Comparison of ENCODE assay signal across 13 mouse cellular contexts in the genomic region with DNA sequence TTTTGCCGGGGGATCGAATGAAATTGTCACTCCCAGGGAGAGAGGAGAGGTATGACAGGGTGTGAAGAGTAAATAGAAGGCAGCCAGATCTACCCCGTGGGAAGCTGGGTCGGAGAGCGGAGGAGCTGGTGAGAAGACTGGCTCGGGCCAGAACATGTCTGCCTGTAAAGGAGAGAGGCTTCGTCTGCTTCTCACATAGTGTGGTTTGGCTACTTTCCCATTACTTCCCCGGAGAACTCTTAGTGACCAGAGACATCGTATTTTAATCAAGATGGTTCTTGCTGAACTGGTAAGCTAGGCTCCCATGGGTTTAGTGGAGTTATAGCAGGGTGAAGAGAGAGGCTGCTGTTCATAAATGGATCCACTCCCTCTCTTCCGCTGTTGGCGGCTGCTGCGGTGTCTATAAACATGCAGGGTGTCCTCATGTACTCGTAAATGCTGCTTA.
DNase-seq lines count a peak whose midpoint lies in the region; ATAC-seq lines count a peak whose summit lies in the region.
"Had no signal": no experiment of that assay in that cellular context is flagged by ENCODE, and none has a peak within 500 bp of the region (broad histone marks: within the 10 kb centered on the region; RNA-seq: fewer than 3 reads in every experiment).

No protein-coding gene starts in this region.

- H3K4me3 ChIP-seq in intestine, embryonic 15.5 days (replicated peaks), result no peak overlapping the region
- H3K4me3 ChIP-seq in intestine, embryonic 16.5 days (ENCODE audit: low read length), result no peak overlapping the region
- no peak overlapping the region for H3K4me3 ChIP-seq in brown adipose tissue, adult 24 weeks (ENCODE audit: insufficient read depth, low read depth, low read length)
- H3K4me3 ChIP-seq in limb, embryonic 10.5 days, result no peak overlapping the region
- H3K4me3 ChIP-seq: forebrain, embryonic 12.5 days; left cerebral cortex, adult 2 months had no signal

- 0 out of 2 replicates have a peak overlapping the region, but pooled peaks have one; percentile 1 for H3K27ac ChIP-seq in intestine, embryonic 15.5 days
- H3K27ac ChIP-seq in intestine, embryonic 16.5 days (ENCODE audit: low read length), result no peak overlapping the region
- H3K27ac ChIP-seq in brown adipose tissue, adult 24 weeks (replicated peaks; ENCODE audit: low read depth, low read length), result peak overlapping the region; percentile 19
- 0 out of 2 replicates have a peak overlapping the region, but pooled peaks have one; percentile 56 for H3K27ac ChIP-seq in limb, embryonic 10.5 days
- H3K27ac ChIP-seq: forebrain, embryonic 12.5 days; left cerebral cortex, adult 2 months had no signal

- H3K9ac ChIP-seq in intestine, embryonic 15.5 days, result no peak overlapping the region
- H3K9ac ChIP-seq in intestine, embryonic 16.5 days (ENCODE audit: low read depth, low read length), result no peak overlapping the region
- H3K9ac ChIP-seq: forebrain, embryonic 12.5 days; liver, postnatal 0 days had no signal

- ATAC-seq in intestine, embryonic 15.5 days, result no peak
- no peak for ATAC-seq in intestine, embryonic 16.5 days
- no peak for ATAC-seq in erythroid progenitor cell, adult 5-6 weeks (replicated peaks; ENCODE audit: low FRiP score, poor library complexity, severe bottlenecking)
- ATAC-seq: liver, postnatal 0 days had no signal

- no peaks in the 10 kb centered on the region for H3K27me3 ChIP-seq in intestine, embryonic 15.5 days (replicated peaks)
- H3K27me3 ChIP-seq in intestine, embryonic 16.5 days (replicated peaks; ENCODE audit: control insufficient read depth, insufficient read depth, low read length), result no peaks in the 10 kb centered on the region
- no peaks in the 10 kb centered on the region for H3K27me3 ChIP-seq in limb, embryonic 10.5 days (ENCODE audit: low read depth, poor library complexity, severe bottlenecking)
- H3K27me3 ChIP-seq: forebrain, embryonic 12.5 days had no signal

- WGBS in intestine, embryonic 15.5 days, result 59% methylated on average over 13 of the region's 13 CpGs
- 58% methylated on average over 13 of the region's 13 CpGs for WGBS in intestine, embryonic 16.5 days
- 82% methylated on average over 13 of the region's 13 CpGs for WGBS in limb, embryonic 10.5 days

- H3K4me1 ChIP-seq in intestine, embryonic 15.5 days (replicated peaks), result peaks cover 5% of the 10 kb centered on the region; the same call in 1 of the 2 replicates
- 0 out of 2 replicates have a peak, but pooled peaks cover 2% of the 10 kb centered on the region for H3K4me1 ChIP-seq in intestine, embryonic 16.5 days (ENCODE audit: control insufficient read depth, insufficient read depth, low read length)
- H3K4me1 ChIP-seq in brown adipose tissue, adult 24 weeks (ENCODE audit: control insufficient read depth, insufficient read depth, insufficient read length, low read length), result no peaks in the 10 kb centered on the region
- peaks cover 18% of the 10 kb centered on the region for H3K4me1 ChIP-seq in limb, embryonic 10.5 days

- no peaks in the 10 kb centered on the region for H3K9me3 ChIP-seq in intestine, embryonic 15.5 days
- H3K9me3 ChIP-seq in intestine, embryonic 16.5 days (ENCODE audit: control insufficient read depth, low read length), result no peaks in the 10 kb centered on the region
- H3K9me3 ChIP-seq in limb, embryonic 10.5 days (replicated peaks), result no peaks in the 10 kb centered on the region
- H3K9me3 ChIP-seq: forebrain, embryonic 12.5 days; G1E had no signal

- no peaks in the 10 kb centered on the region for H3K36me3 ChIP-seq in intestine, embryonic 15.5 days
- H3K36me3 ChIP-seq in intestine, embryonic 16.5 days (ENCODE audit: control insufficient read depth, insufficient read depth, low read length), result no peaks in the 10 kb centered on the region
- H3K36me3 ChIP-seq in limb, embryonic 10.5 days, result no peaks in the 10 kb centered on the region
- H3K36me3 ChIP-seq: forebrain, embryonic 12.5 days; G1E had no signal

- peak; percentile 68 for DNase-seq in fibroblast of lung, adult 2 months (ENCODE audit: low read depth)
- DNase-seq in limb, embryonic 10.5 days (ENCODE audit: low spot score), result no peak
- no peak for DNase-seq in layer of hippocampus, postnatal 14 days (ENCODE audit: low spot score in 2 of 2)
- DNase-seq: adrenal gland, postnatal 25 days; cerebellum, adult 9-11 months; liver, postnatal 0 days had no signal

- H3K4me2 ChIP-seq in intestine, embryonic 15.5 days (replicated peaks), result no peak overlapping the region
- H3K4me2 ChIP-seq in intestine, embryonic 16.5 days (ENCODE audit: low read depth, low read length), result no peak overlapping the region
- H3K4me2 ChIP-seq: forebrain, embryonic 12.5 days had no signal
